Mouse (Mus musculus) adrenal gland, adult 8-10 months (tissue): ENCODE measurements at regions not wholly inside any gene's neighbourhood (a gene's known extent, or its start where the extent isn't known, plus 50 kb on each side); places are given as distances from the start of the nearest gene placed in this dataset.

Experiments
- DNase-seq: peaks from one replicate; pipeline ENCODE4 v3.0.0; 2022

- no peak for DNase-seq
Observed at GRCm38 (mm10) chr1:128824916-128825683, 233.0 kb upstream of the Cxcr4 start.

GRCm38 (mm10) chr1:128824235-128824634 is 232.1 kb upstream of the Cxcr4 start:
- peak; percentile 62 for DNase-seq

DNA sequence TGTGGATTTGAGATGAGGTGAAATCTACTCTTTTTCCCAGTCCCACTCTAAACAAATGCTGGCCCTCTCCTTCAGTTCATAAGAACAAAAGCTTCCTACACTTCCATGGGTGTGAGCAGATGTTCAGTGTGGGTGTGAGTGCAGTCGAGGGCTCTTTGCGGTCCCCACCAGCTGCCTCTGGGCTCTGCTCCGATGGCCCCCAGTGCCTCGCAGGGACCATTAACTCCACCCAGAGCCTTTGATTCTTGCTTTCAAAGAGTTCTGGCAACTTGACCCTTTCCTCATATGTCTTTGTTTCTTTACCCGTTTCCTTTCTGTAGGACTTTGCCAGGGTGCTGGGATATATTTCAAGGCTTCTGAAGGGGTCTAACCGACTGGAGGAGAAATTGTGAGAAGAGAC is 229.9 kb upstream of the Cxcr4 start:
- DNase-seq, result no peak

DNA sequence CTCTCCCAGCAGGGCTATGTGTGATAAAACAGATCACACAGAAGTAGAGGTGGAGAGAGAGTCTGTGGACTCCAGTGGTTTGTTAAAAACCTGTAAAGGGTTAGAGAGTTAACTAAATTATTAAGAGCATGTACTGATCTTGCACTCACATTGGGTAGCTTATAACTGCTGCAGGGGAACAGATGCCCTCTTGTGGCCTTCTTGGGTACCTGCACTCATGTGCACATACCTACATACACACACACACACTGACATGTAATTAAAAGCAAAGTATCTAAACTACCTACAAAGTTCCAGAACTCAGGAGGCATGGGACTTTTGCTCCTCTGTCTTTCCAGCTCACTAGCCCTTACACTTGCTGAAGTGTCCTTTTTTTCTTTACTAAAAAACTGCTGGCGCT is 228.4 kb upstream of the Cxcr4 start:
- no peak for DNase-seq

DNA sequence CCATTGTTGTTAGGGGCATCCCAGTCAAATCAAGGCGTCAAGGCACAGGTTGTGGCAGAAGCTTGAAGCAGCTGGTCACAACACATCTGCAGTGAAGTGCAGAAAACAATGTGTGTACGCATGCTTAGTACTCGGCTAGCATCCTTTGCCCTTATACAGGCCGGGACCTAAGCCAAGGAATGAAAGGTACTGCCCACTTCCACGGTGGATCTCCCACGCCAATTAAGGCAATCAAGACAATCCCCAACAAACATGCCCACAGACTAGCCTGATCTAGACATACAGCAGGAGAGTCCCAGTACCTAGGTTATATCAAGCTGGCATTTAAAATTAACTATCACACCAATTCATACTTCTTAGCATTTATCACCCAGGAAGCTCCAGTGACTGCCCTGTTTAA is 227.5 kb upstream of the Cxcr4 start:
- no peak for DNase-seq

DNA sequence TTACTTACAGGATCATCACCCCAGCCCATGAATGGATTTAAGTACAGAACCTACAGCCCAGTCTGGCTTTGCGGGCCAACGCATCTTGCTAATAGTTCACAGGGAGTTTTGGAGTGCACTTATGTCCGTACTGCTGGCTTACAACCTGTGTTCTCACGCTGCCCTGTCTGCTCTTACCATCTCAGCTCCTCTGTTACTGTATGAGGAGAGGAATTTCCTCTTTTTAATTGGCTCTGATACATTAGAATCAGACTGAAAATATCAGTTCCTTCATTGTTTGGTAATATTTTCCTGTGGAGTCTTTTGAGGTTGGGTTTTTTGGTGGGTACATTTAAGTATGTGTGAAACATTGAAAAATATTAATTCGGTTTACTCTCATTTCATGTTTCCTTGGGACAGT is 221.3 kb upstream of the Cxcr4 start:
- no peak for DNase-seq

DNA sequence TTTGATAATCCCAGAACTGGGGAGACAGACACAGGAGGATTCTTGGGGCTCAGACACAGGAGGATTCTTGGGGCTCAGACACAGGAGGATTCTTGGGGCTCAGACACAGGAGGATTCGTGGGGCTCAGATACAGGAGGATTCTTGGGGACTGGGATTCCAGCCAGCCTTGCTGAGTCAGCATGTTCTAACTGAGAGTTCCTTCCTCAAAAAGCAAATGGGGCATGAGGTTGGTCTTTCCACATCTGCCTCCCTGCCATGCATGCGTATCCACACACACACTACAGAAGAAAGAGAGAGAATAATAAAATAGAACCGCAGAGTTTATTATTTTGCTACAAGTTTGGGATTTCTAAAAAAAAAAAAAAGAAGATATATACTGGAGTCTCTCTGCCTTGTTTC is 218.8 kb upstream of the Cxcr4 start:
- DNase-seq, result no peak

DNA sequence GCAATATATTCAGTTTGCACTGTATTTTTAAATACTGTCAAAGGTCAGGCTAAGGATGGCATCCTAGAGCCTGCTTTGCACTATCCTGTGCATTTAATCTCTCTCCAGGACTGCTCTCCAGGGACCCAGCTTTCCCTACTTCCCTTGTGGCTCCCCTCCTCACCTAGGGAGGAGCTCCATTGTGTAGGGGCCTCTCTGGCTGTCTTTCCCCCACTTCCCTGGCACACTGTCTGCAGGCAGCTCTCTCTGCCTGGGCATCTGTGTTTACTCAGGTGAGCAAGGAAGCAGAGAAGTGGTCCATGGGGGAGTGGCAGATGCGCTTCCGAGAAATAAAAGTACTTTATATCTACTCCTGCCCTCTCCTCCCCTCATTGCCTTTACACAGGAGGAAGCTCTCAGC is 218.0 kb upstream of the Cxcr4 start:
- DNase-seq, result no peak

DNA sequence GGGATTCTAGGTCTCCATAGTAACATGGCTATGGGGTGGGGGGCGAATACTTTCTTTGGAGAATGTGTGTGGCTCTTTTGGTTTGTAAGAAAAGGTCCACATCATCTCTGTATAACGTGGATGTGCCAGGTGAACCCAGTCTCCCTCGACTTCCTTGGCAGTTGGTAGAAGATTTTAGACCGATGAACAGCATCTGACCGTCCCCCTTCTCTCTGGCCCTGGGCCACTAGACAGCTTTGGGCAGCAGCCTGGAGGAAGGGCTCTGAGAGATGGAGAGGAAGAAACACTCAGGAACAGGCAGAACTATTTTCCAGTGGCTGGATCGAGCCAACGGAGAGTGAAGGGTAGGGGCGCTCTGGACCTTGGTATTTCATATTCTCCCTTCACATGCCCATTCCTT is 217.5 kb upstream of the Cxcr4 start:
- DNase-seq, result no peak

GRCm38 (mm10) chr1:128808599-128808998 is 216.5 kb upstream of the Cxcr4 start:
- DNase-seq, result no peak

DNA sequence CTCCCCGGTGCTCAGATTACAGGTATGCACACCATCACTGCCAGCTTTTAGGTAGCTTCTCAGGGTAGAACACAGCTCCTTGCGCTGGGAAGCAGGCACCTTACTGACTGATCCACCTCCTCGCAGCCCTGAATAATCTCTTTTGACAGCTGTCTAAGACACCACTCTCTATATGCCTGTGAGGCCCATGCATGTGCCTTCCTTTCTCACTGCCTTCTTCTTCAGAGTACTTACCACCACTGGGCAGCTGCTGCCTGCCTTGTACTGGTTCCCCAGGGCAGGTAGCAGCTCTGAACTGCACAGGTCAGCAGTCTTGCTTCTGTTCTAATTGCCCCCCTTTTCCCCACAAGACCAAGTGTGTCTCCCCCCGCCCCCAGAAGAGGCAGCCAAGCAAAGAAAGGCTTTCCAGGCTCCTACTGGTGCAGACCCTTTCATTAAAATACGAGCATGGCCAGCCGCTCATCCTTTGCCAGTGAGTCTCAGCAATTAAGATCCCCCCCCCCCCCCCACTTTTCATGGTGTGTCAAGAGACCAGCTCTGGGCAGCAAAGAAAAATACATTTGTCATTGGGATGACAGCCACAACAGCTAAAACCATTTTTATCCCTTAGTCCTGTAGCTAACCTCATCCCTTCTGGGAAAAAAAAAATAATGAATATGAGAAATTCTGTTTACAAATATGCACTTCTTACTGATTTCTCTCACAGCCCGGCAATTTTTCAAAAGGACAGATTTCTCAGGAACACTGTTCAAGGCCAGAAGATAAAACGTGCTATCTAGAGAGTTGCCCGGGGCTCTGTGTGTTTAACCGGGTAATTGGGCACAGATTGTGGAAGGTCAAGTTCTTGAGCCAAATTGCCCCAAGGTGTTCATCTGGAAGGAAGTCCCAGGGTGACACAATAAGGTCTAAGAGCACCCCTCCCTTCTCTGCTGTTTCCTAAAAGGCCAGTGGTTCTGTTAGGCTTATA is 213.9 kb upstream of the Cxcr4 start:
- DNase-seq, result no peak

DNA sequence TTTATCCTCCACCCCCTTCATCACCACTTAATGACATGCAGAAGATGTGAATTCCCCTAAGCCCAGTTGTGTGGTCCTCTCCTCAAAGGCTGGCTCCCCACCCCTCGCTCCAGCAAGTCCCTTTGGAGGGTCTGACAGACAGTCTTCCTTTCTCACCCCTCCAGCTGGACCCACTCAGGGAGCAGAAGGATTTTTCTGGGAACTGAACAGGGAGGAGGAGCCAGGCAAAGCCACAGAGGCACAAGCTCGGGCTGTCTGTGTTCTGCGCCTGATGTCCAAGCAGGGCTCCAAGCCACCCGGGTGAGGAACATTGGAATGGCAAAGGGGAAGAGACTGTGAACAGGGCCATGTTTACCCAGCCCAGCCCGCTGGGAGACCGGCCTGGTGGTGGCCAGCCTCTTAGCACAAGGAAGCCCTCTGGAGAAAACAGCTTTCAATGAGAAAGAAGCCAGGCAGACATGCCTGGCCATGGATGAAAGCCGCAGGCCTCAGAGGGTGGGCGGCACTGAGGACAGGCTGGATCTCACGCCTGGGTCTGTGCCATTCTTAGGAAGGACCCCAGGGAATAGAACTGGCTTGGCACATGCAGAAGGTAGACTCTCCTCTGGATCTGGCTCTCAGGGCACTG is 211.5 kb upstream of the Cxcr4 start:
- no peak for DNase-seq

- DNase-seq, result no peak
Observed at GRCm38 (mm10) chr1:128803058-128803432, 211.0 kb upstream of the Cxcr4 start.

- DNase-seq, result no peak
Observed at GRCm38 (mm10) chr1:128798721-128799120, 206.6 kb upstream of the Cxcr4 start.

GRCm38 (mm10) chr1:128795654-128796053 is 203.6 kb upstream of the Cxcr4 start:
- no peak for DNase-seq

GRCm38 (mm10) chr1:128790881-128791280 is 198.8 kb upstream of the Cxcr4 start:
- DNase-seq, result no peak

DNA sequence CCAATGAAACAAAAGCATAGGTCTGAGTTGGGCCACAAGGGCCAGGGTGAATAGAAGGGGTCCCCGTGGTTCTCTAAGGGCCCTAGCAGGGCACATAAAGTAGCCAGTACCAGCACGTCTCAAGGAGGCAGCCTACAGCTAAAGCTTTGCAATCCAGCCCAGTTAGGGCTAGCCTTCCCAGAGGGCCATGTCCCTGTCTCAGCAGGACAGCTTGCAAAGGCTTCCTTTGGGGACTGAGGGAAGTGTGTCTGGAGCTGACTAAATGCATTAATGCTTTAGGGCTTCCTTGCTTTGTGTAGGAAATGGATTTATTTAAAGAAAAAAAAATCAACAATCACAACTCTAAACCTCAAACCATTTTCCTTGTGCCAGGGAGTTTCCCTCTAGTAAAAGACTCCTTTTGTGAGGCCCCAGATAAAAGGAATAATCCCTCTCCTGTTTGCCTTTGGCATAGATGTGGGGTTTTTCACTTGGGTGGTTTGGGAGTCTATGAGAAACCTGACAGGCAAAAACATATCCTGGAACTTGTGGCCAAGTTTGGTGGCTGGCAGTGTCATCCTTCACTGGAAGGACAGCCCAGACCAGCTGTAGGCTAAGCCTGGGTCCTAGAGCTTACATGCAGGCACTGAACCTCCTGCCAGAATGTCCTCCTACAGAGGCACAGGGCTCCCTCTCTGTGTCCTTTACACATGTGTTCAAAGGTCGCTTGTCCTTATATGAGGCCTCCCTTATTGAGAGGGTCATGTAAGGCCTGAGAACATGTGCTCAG is 197.7 kb upstream of the Cxcr4 start:
- no peak for DNase-seq

GRCm38 (mm10) chr1:128788227-128788626 is 196.1 kb upstream of the Cxcr4 start:
- DNase-seq, result no peak

DNA sequence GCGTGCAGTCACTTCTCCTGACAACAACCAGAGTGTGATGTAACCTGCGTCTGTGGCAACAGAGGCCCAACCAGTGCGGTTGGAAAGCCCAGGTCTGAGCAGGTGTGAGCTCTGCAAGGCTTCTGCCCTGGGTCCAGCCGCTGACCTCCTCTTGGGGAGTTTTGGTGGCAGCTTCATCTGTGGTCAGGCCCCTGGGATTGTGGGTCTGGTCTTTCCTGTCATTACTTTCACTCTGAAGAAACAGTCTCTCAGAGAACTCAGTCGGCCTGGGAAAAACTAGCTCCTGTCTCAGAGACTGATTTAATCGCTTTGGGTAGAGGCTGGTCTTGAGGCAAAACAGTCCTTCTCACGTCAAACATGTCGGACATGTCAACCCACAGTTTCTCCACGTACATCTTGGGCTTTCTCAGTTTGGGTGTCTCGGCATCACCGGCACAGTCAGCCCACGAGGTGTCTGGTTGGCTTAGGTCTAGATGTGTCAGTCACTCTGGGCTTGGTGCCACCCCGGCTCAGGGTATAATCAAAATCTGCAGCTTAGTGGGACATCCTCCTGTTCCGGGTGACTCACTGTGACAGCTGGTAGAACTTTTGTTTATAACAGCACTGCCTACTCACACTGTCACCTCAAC is 195.0 kb upstream of the Cxcr4 start:
- no peak for DNase-seq

DNA sequence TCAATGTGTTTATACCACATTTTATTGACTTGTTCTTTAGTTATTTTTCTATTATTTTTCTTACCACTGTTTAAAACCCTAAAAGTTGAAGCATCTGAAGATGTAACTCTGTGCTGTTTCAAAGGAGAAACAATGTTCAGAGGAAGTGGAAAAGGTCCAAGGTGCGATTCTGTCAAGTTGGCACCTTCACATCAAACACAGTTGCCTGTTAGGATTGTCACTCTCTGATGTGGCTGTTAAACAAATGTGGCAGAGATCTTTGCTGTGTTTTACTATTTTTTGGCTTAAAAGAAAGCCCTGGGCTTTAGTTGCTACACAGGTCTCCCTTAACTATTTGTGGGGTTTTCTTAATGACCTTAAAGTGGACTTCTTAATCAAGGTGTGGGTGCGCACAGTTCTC is 190.2 kb upstream of the Cxcr4 start:
- no peak for DNase-seq

GRCm38 (mm10) chr1:128781871-128782270 is 189.8 kb upstream of the Cxcr4 start:
- no peak for DNase-seq

- DNase-seq, result no peak
Observed at GRCm38 (mm10) chr1:128781311-128781710, 189.2 kb upstream of the Cxcr4 start.
